Mouse (Mus musculus) spleen, postnatal 10 days (tissue): ENCODE measurements around the gene Stip1.
A peak's percentile ranks its signal among the peaks of the same experiment; 100 is the strongest.

Experiments used
- DNase-seq, 2 experiments: peaks; one replicate each; pipeline ENCODE4 v3.0.0; 2021 to 2022; ENCODE audit warnings: low spot score in 2 of 2

Stip1 gene

DNA sequence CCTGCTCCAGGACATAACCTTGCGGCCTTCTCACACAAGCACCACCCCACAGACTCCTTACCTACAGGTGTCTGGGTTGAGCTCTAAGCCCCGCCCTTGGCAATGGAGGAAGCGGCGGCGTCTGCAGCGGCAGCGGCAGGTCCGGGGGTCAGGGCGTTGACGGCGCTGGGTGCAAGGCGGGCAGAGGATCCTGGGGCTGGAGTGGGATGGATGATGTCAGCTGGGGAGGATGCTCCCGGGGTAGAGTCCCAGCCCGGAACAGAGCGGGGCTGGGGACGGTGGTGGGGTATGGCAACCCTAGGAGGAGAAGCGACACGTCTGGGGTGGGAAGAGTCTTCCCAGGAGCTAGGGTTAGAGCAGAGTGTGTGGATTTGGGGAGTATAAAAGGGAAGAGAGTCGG lies 54.5 kb downstream of the Stip1 start:
- DNase-seq: no peak

GRCm38 (mm10) chr19:6983621-6984020 lies 56.1 kb downstream of the Stip1 start:
- DNase-seq: no peak

- no peak for DNase-seq
Observed at GRCm38 (mm10) chr19:6981465-6981864, 58.3 kb downstream of the Stip1 start.

GRCm38 (mm10) chr19:6980381-6981093 lies 59.2 kb downstream of the Stip1 start, which contains the start of gene Fkbp2:
Fkbp2 (minus strand) TSS chr19:6980501.
- peak in 1 of 2 experiments; percentile 99 for DNase-seq

DNA sequence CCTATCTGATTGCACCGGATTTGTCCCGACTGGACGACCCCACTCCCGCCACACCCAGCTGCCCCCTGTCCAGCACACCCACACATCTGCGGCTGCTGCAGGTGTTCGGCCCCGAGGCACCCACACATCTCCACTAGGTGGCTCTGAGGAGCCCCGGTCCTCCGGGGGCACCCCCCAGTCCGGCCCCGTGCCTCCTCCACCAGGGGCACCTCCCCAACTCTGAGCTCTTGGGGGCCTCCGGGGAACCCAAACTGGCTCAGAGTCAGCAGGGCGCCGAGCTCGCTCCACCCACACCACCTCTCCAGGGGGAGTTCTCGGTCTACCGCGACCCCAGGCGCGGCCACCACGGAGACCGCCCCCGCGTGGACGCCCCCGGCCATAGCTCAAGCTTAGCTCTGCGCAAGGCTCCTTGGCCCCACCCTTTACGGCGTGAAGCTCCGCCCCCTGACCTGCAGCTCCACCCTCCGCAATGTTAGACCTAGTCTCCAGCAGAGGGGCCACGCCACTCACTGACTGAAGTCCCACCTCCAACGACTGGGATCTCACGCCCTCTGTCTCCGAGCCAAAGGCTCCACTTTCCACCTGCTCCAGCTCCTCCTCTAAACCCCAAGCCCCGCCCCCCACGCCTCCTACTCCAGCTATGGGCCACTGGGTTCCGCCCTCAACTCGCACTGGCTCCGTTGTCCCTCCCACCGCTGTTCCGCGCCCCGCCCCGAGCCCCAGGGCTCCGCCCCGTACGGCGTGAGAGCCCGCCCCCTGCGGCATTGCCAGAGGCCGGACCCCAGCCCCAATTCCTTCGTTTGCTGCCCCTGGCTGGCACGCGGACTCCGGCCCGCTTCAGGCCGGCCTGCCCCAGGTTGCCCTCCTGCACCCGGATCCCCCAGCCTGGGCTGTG lies 60.0 kb downstream of the Stip1 start:
- DNase-seq: peak; percentile 99 to 100

DNA sequence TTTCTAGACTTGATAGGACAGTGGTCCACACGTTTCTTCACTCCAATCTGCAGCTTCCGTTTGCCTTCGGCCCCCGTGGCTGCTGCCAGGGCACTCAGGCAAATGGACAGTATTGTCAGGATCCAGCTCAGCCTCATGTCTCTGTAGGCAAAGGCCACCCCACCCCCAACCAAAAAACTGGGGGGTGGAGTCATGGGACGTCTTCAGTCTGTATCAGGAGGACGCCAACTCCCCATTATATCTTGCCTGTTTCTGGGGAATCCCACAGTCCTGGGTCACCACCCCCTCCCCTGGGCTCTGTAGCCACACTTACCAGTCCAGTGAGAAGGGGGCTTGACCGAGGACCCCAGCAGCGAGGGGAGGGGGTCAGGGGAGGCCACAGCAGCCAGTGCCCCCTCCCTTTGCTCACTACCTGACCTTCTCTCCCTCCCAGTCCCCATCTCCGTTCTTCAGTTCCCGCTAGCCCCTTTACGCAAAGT lies 60.7 kb downstream of the Stip1 start:
- no peak for DNase-seq

- no peak for DNase-seq
Observed at GRCm38 (mm10) chr19:6978639-6978974, 61.2 kb downstream of the Stip1 start.

- no peak for DNase-seq
Observed at GRCm38 (mm10) chr19:6977759-6978638, 61.8 kb downstream of the Stip1 start.

- DNase-seq: peak; percentile 58 to 73
Observed at GRCm38 (mm10) chr19:6975537-6976521, 63.9 kb downstream of the Stip1 start, which contains the start of gene Plcb3. Plcb3 (minus strand) TSS chr19:6976470.

GRCm38 (mm10) chr19:6974211-6975205 lies 65.3 kb downstream of the Stip1 start, which contains the start of gene Ppp1r14b:
Ppp1r14b (plus strand) TSS chr19:6974968.
- peak; percentile 73 to 86 for DNase-seq

DNA sequence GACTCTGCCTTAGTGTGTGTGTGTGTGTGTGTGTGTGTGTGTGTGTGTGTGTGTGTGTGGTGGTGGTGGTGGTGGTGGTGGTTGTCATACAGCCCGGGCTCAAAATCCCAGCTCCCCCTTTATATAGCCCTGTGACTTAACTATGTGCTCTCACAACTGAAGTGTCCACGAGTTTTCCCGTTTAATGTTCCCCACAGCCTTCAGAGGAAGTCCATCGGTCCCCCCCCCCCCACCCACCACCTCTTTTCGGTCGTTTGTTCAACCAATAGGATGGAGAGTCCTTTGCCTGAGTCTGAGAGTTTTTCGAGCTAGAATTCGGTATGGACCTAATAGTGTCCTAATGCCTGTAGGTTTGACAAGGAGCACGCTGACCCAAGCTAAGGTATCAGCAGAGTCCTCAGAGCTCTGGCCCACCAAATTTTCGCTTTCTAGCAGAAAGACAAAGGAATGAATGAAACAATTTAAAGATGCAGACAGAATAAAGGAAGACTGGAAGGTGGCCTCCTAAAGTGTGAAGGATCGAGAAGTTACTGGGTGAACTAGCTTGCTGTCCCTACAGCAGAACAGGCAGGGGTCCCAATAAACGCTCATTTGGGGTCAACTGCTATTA lies 66.1 kb downstream of the Stip1 start:
- no peak for DNase-seq

DNA sequence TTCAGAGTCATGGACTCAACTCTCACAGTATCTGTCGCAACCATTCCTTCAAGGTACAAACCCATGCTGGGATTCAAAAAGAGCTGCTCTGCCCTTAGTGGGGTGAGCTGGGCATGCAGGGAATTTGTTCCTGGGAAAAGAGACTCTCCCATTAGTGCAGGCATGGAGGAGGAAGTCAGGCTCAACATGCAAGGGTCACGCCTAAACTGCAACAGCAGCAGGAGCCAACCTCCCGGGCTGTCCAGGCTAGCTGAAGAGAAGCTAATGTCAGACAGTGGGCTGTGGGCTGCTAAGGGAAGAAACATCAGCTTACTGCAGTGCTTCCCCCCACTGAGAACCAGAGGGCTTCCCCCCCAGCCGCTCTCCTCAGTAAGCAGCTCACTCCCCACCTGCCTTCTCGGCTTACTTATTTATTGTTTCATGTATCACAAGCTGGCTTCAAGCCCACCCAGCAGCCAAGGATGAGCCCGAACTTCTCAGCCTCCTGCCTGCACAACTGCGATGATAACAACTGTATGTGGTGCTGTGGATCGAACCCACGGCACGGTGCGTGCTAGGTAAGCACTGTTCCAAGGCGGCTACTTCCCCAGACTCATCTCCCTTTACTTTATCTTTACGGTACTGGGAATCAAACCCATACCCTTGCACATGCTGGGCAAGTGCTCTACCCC lies 67.4 kb downstream of the Stip1 start:
- no peak for DNase-seq

GRCm38 (mm10) chr19:6971644-6972043 lies 68.1 kb downstream of the Stip1 start:
- DNase-seq: no peak
